Mouse (Mus musculus) ES-Bruce4 (cell line): ENCODE results near the gene Senp1.

Experiments
- CTCF ChIP-seq: IDR thresholded peaks from one replicate; pipeline ENCODE4 v1.8.1; 2011; ENCODE audit warnings: low read depth, low read length
- POLR2A ChIP-seq: IDR thresholded peaks from one replicate; pipeline ENCODE4 v1.8.1; 2011; ENCODE audit warnings: low read length; ENCODE audit not compliant: insufficient read depth

DNA sequence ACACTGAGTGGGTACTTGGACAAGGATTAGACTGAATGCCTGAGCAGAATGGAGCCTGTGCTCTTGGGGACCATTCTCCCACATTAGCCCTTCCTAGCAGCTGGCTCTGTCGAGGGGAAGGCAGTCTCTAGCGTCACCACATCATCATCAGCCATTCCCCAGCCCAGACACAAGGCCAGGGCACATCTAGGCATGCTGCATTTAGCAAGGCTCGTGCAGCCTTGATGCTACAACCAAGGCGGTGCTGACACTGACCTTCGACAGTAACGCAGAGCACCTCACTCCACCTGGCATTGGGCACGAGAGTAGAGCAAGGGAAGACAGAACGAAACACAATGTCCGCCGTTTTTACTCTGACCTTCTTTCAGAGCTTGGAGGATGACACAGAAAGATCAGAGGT, 53.9 kb downstream of the Senp1 start:
- TF ChIP-seq POLR2A = no peak
- TF ChIP-seq CTCF = no peak
